Mouse (Mus musculus) MN1 (cell line): ENCODE results near the gene Tbc1d9.

Experiments
- DNase-seq: peaks from one replicate; pipeline ENCODE4 v3.0.0-alpha.2; 2016; ENCODE audit warnings: low spot score

Gene Tbc1d9

GRCm38 (mm10) chr8:83165235-83165930 lies at the start of gene Tbc1d9:
Gene Tbc1d9 (plus strand): TSS chr8:83165352.
- DNase-seq: peak; percentile 80

GRCm38 (mm10) chr8:83135086-83135485 lies 30.1 kb upstream of the Tbc1d9 start:
- DNase-seq: peak; percentile 38

- no peak for DNase-seq
Measured at GRCm38 (mm10) chr8:83140068-83140467, 25.1 kb upstream of the Tbc1d9 start.

- DNase-seq: no peak
Measured at GRCm38 (mm10) chr8:83140701-83141111, 24.4 kb upstream of the Tbc1d9 start.

- no peak for DNase-seq
Measured at GRCm38 (mm10) chr8:83141358-83141757, 23.8 kb upstream of the Tbc1d9 start.

- no peak for DNase-seq
Measured at GRCm38 (mm10) chr8:83144601-83145000, 20.6 kb upstream of the Tbc1d9 start.

GRCm38 (mm10) chr8:83145421-83145820 lies 19.7 kb upstream of the Tbc1d9 start:
- no peak for DNase-seq

- no peak for DNase-seq
Measured at GRCm38 (mm10) chr8:83149124-83149523, 16.0 kb upstream of the Tbc1d9 start.

- DNase-seq: no peak
Measured at GRCm38 (mm10) chr8:83152055-83152454, 13.1 kb upstream of the Tbc1d9 start.

- no peak for DNase-seq
Measured at GRCm38 (mm10) chr8:83152470-83152869, 12.7 kb upstream of the Tbc1d9 start.

GRCm38 (mm10) chr8:83155110-83155509 lies 10.0 kb upstream of the Tbc1d9 start:
- no peak for DNase-seq

GRCm38 (mm10) chr8:83158971-83159370 lies 6.2 kb upstream of the Tbc1d9 start:
- DNase-seq: no peak

- no peak for DNase-seq
Measured at GRCm38 (mm10) chr8:83159615-83160014, 5.5 kb upstream of the Tbc1d9 start.

- no peak for DNase-seq
Measured at GRCm38 (mm10) chr8:83160613-83161012, 4.5 kb upstream of the Tbc1d9 start.

GRCm38 (mm10) chr8:83165931-83166867 lies 1.0 kb downstream of the Tbc1d9 start, which contains the start of gene Gm10645:
Gene Gm10645 (minus strand): TSS chr8:83166170.
- peak; percentile 34 for DNase-seq

GRCm38 (mm10) chr8:83167932-83168331 lies 2.8 kb downstream of the Tbc1d9 start:
- DNase-seq: no peak

- no peak for DNase-seq
Measured at GRCm38 (mm10) chr8:83169127-83169526, 4.0 kb downstream of the Tbc1d9 start.

GRCm38 (mm10) chr8:83169709-83170108 lies 4.6 kb downstream of the Tbc1d9 start:
- DNase-seq: no peak

- DNase-seq: no peak
Measured at GRCm38 (mm10) chr8:83170894-83171293, 5.7 kb downstream of the Tbc1d9 start.

GRCm38 (mm10) chr8:83175680-83176079 lies 10.5 kb downstream of the Tbc1d9 start:
- DNase-seq: no peak

- no peak for DNase-seq
Measured at GRCm38 (mm10) chr8:83176785-83177184, 11.6 kb downstream of the Tbc1d9 start.

GRCm38 (mm10) chr8:83177317-83178195 lies 12.4 kb downstream of the Tbc1d9 start:
- DNase-seq: no peak
